Comparison of ENCODE assay signal across 8 mouse cellular contexts in the genomic region with DNA sequence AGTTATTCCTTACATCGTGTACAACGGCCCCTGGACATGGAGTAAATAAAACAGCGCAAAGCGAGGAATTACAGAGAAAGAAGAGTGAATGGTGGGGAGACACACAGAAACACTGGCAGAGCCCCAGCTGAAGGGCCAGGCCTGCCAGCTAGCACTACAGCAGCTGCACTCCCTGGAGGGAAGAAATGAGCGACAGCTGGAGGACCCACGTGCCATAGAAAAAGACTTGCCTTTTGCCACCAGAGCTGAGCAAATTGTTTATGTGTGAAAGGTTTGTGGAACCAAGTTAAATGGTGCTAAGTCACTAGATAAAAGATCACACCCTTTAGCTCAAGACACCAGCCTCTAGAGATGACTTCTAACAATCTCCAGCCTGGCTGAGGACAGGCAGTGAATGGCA. TPM values are rescaled to one million over a fixed set of nuclear protein-coding genes. Genes with fewer than 3 reads are reported as not detected.
DNase-seq lines count a peak whose midpoint lies in the region; ATAC-seq lines count a peak whose summit lies in the region.
"Had no signal": no experiment of that assay in that cellular context is flagged by ENCODE, and none has a peak within 500 bp of the region (broad histone marks: within the 10 kb centered on the region; RNA-seq: fewer than 3 reads in every experiment).

No protein-coding gene starts in this region.

- DNase-seq in left cerebral cortex, postnatal 10 days (ENCODE audit: extremely low spot score in 1 of 2, low spot score in 2 of 2) = peak; percentile 65 to 69
- DNase-seq in left cerebral cortex, adult 9 months (ENCODE audit: low spot score in 2 of 2) = no peak
- DNase-seq in ovary, postnatal 14 days (ENCODE audit: low spot score) = no peak

- no peaks in the 10 kb centered on the region for H3K36me3 ChIP-seq in embryonic facial prominence, embryonic 15.5 days
- H3K36me3 ChIP-seq in hindbrain, embryonic 15.5 days = no peaks in the 10 kb centered on the region
- no peaks in the 10 kb centered on the region for H3K36me3 ChIP-seq in neural tube, embryonic 15.5 days
- H3K36me3 ChIP-seq in kidney, embryonic 15.5 days = no peaks in the 10 kb centered on the region

- no peak overlapping the region for H3K9ac ChIP-seq in embryonic facial prominence, embryonic 15.5 days
- no peak overlapping the region for H3K9ac ChIP-seq in hindbrain, embryonic 15.5 days
- H3K9ac ChIP-seq in neural tube, embryonic 15.5 days (replicated peaks) = no peak overlapping the region
- H3K9ac ChIP-seq in kidney, embryonic 15.5 days = no peak overlapping the region

- no peaks in the 10 kb centered on the region for H3K27me3 ChIP-seq in embryonic facial prominence, embryonic 15.5 days
- no peaks in the 10 kb centered on the region for H3K27me3 ChIP-seq in hindbrain, embryonic 15.5 days
- H3K27me3 ChIP-seq in neural tube, embryonic 15.5 days (replicated peaks) = no peaks in the 10 kb centered on the region
- H3K27me3 ChIP-seq in kidney, embryonic 15.5 days = no peaks in the 10 kb centered on the region; the same call in 1 of the 2 replicates

- 0 out of 2 replicates have a peak, but pooled peaks have one; percentile 30 for ATAC-seq in embryonic facial prominence, embryonic 15.5 days (ENCODE audit: insufficient number of reproducible peaks, low FRiP score, low TSS enrichment, low read depth)
- ATAC-seq in hindbrain, embryonic 15.5 days (ENCODE audit: low FRiP score, low read depth) = 0 out of 2 replicates have a peak, but pooled peaks have one; percentile 23
- no peak for ATAC-seq in neural tube, embryonic 15.5 days (ENCODE audit: low FRiP score)
- no peak for ATAC-seq in kidney, embryonic 15.5 days (replicated peaks; ENCODE audit: low FRiP score)

- WGBS in embryonic facial prominence, embryonic 15.5 days = 31% methylated on average over 6 of the region's 6 CpGs
- 31% methylated on average over 6 of the region's 6 CpGs for WGBS in hindbrain, embryonic 15.5 days
- WGBS in neural tube, embryonic 15.5 days = 20% methylated on average over 6 of the region's 6 CpGs
- 56% methylated on average over 6 of the region's 6 CpGs for WGBS in kidney, embryonic 15.5 days

- H3K4me2 ChIP-seq in embryonic facial prominence, embryonic 15.5 days (replicated peaks) = no peak overlapping the region
- no peak overlapping the region for H3K4me2 ChIP-seq in hindbrain, embryonic 15.5 days
- no peak overlapping the region for H3K4me2 ChIP-seq in neural tube, embryonic 15.5 days
- H3K4me2 ChIP-seq in kidney, embryonic 15.5 days = no peak overlapping the region

- no peak overlapping the region for H3K27ac ChIP-seq in embryonic facial prominence, embryonic 15.5 days (replicated peaks)
- peak overlapping the region; percentile 52; the same call in 1 of the 2 replicates for H3K27ac ChIP-seq in hindbrain, embryonic 15.5 days (replicated peaks)
- H3K27ac ChIP-seq in neural tube, embryonic 15.5 days (replicated peaks) = peak overlapping the region; percentile 54
- no peak overlapping the region for H3K27ac ChIP-seq in kidney, embryonic 15.5 days

- H3K9me3 ChIP-seq in embryonic facial prominence, embryonic 15.5 days (replicated peaks) = no peaks in the 10 kb centered on the region
- H3K9me3 ChIP-seq in hindbrain, embryonic 15.5 days = no peaks in the 10 kb centered on the region
- no peaks in the 10 kb centered on the region for H3K9me3 ChIP-seq in neural tube, embryonic 15.5 days (replicated peaks)
- H3K9me3 ChIP-seq in kidney, embryonic 15.5 days (replicated peaks) = no peaks in the 10 kb centered on the region
- H3K9me3 ChIP-seq: megakaryocyte, embryonic 14.5 days had no signal

- peaks cover 5% of the 10 kb centered on the region; the same call in 1 of the 2 replicates for H3K4me1 ChIP-seq in embryonic facial prominence, embryonic 15.5 days
- peaks cover 43% of the 10 kb centered on the region for H3K4me1 ChIP-seq in hindbrain, embryonic 15.5 days (replicated peaks)
- H3K4me1 ChIP-seq in neural tube, embryonic 15.5 days = peaks cover 33% of the 10 kb centered on the region
- H3K4me1 ChIP-seq in kidney, embryonic 15.5 days = peaks cover 6% of the 10 kb centered on the region
- H3K4me1 ChIP-seq: megakaryocyte, embryonic 14.5 days had no signal

- intact Hi-C loops in left cerebral cortex, postnatal 10 days (cut with DNase I) = no loop called here

- H3K4me3 ChIP-seq in embryonic facial prominence, embryonic 15.5 days (replicated peaks) = no peak overlapping the region
- H3K4me3 ChIP-seq in hindbrain, embryonic 15.5 days = no peak overlapping the region
- no peak overlapping the region for H3K4me3 ChIP-seq in neural tube, embryonic 15.5 days (replicated peaks)
- H3K4me3 ChIP-seq in kidney, embryonic 15.5 days (replicated peaks) = no peak overlapping the region
- H3K4me3 ChIP-seq: megakaryocyte, embryonic 14.5 days had no signal

RNA-seq across cellular contexts. Expression of a gene that starts 37.0 kb away (rescaled TPM):
- 1,000 to 10,000 TPM; 1,100 to 1,165 TPM for total RNA-seq in left cerebral cortex, postnatal 10 days (2021)
- polyA plus RNA-seq in embryonic facial prominence, embryonic 15.5 days (2015; fragmentation: Nextera tagmentation; extraction: Ambion mirVana) = 111 and 116 TPM in 2 replicates
- 1,448 and 1,507 TPM in 2 replicates for polyA plus RNA-seq in hindbrain, embryonic 15.5 days (2015; fragmentation: Nextera tagmentation; extraction: Ambion mirVana)
- polyA plus RNA-seq in neural tube, embryonic 15.5 days (2015; fragmentation: Nextera tagmentation; extraction: Ambion mirVana) = 1,138 and 1,419 TPM in 2 replicates
- 17.0 and 35.6 TPM in 2 replicates for polyA plus RNA-seq in kidney, embryonic 15.5 days (2015; fragmentation: Nextera tagmentation; extraction: Ambion mirVana)

Comparison
In these comparisons a context has a peak if more than half of its experiments do, and no peak if none do; other contexts are left out.
1. DNase-seq: peak in left cerebral cortex, postnatal 10 days (2 of 2); none in left cerebral cortex, adult 9 months (0 of 2) and ovary, postnatal 14 days (single experiment).
2. ATAC-seq: peak in embryonic facial prominence, embryonic 15.5 days (single experiment) and hindbrain, embryonic 15.5 days (single experiment); none in neural tube, embryonic 15.5 days (single experiment) and kidney, embryonic 15.5 days (single experiment).
3. H3K27ac ChIP-seq: peak in hindbrain, embryonic 15.5 days (single experiment) and neural tube, embryonic 15.5 days (single experiment); none in embryonic facial prominence, embryonic 15.5 days (single experiment) and kidney, embryonic 15.5 days (single experiment).